9 mouse cellular contexts compared by ENCODE assay signal in genomic region chr7:143437894-143438581, GRCm38 (mm10). TPM values are rescaled to one million over a fixed set of nuclear protein-coding genes. Genes with fewer than 3 reads are reported as not detected.
A peak's percentile ranks its signal among the peaks of the same experiment; 100 is the strongest.
DNase-seq lines count a peak whose midpoint lies in the region; ATAC-seq and TF ChIP-seq lines count a peak whose summit lies in the region.
"Had no signal": no experiment of that assay in that cellular context is flagged by ENCODE, and none has a peak within 500 bp of the region (broad histone marks: within the 10 kb centered on the region; RNA-seq: fewer than 3 reads in every experiment).

No protein-coding gene starts in this region.

- TF ChIP-seq POLR2A in heart, adult 2 months (IDR thresholded peaks at IDR 0.05; ENCODE audit: insufficient read depth, low read depth, low read length), result no peak

- no peak for TF ChIP-seq EP300 in heart, adult 2 months (IDR thresholded peaks at IDR 0.05; ENCODE audit: insufficient read depth, low read depth, low read length)

- H3K27ac ChIP-seq in heart, adult 2 months, result peak overlapping the region; percentile 63
- H3K27ac ChIP-seq in brown adipose tissue, adult 24 weeks (replicated peaks; ENCODE audit: low read depth, low read length), result no peak overlapping the region
- peak overlapping the region; percentile 94 for H3K27ac ChIP-seq in hindbrain, embryonic 10.5 days
- H3K27ac ChIP-seq in liver, embryonic 13.5 days, result no peak overlapping the region

- H3K27me3 ChIP-seq in heart, adult 2 months (ENCODE audit: control insufficient read depth, insufficient read depth, low read length), result no peaks in the 10 kb centered on the region
- peaks cover 93% of the 10 kb centered on the region for H3K27me3 ChIP-seq in hindbrain, embryonic 10.5 days (ENCODE audit: insufficient read depth, poor library complexity, severe bottlenecking)
- H3K27me3 ChIP-seq in liver, embryonic 13.5 days, result peaks cover 75% of the 10 kb centered on the region

- no peaks in the 10 kb centered on the region for H3K79me2 ChIP-seq in heart, adult 2 months (replicated peaks; ENCODE audit: control insufficient read depth, insufficient read depth, low read length)

- peak; percentile 19 to 54 for DNase-seq in heart, adult 2 months
- DNase-seq in heart, adult 18-20 months, result no peak
- DNase-seq in hindbrain, embryonic 10.5 days (ENCODE audit: low spot score), result peak; percentile 88
- DNase-seq in liver, embryonic 13.5 days, result no peak
- peak; percentile 41 for DNase-seq in yolk sac, embryonic 10.5 days (ENCODE audit: low spot score)
- DNase-seq in cerebellum, adult 18-20 months, result no peak
- no peak for DNase-seq in right cerebral cortex, adult 18-20 months

- H3K4me2 ChIP-seq in liver, embryonic 13.5 days, result peak overlapping the region; percentile 62

- no peaks in the 10 kb centered on the region for H3K9me3 ChIP-seq in hindbrain, embryonic 10.5 days
- no peaks in the 10 kb centered on the region for H3K9me3 ChIP-seq in liver, embryonic 13.5 days (replicated peaks)

- no peak for TF ChIP-seq CTCF in heart, adult 2 months (IDR thresholded peaks at IDR 0.05)

- H3K4me3 ChIP-seq in heart, adult 2 months, result peak overlapping the region; percentile 53
- H3K4me3 ChIP-seq in brown adipose tissue, adult 24 weeks (ENCODE audit: insufficient read depth, low read depth, low read length), result peak overlapping the region; percentile 32
- H3K4me3 ChIP-seq in hindbrain, embryonic 10.5 days, result peak overlapping the region; percentile 57
- peak overlapping the region; percentile 40 for H3K4me3 ChIP-seq in liver, embryonic 13.5 days (replicated peaks)

- peaks cover 8% of the 10 kb centered on the region for H3K4me1 ChIP-seq in heart, adult 2 months (ENCODE audit: control insufficient read depth, insufficient read depth, low read length)
- H3K4me1 ChIP-seq in brown adipose tissue, adult 24 weeks (ENCODE audit: control insufficient read depth, insufficient read depth, insufficient read length, low read length), result peaks cover 6% of the 10 kb centered on the region
- peaks cover 64% of the 10 kb centered on the region for H3K4me1 ChIP-seq in hindbrain, embryonic 10.5 days (replicated peaks)
- H3K4me1 ChIP-seq in liver, embryonic 13.5 days (replicated peaks), result no peaks in the 10 kb centered on the region

- H3K36me3 ChIP-seq in heart, adult 2 months (ENCODE audit: control insufficient read depth, insufficient read depth, low read length), result no peaks in the 10 kb centered on the region
- no peaks in the 10 kb centered on the region for H3K36me3 ChIP-seq in hindbrain, embryonic 10.5 days
- H3K36me3 ChIP-seq in liver, embryonic 13.5 days, result no peaks in the 10 kb centered on the region

- peak overlapping the region; percentile 73 for H3K9ac ChIP-seq in heart, adult 2 months (ENCODE audit: low read depth, low read length)
- H3K9ac ChIP-seq in liver, embryonic 13.5 days, result peak overlapping the region; percentile 47

- WGBS in heart, adult 2 months, result 7% methylated on average over 63 of the region's 63 CpGs
- under 1% methylated on average over 63 of the region's 63 CpGs for WGBS in hindbrain, embryonic 10.5 days
- WGBS in liver, embryonic 13.5 days (ENCODE audit: insufficient replicate concordance), result 5% methylated on average over 63 of the region's 63 CpGs

- intact Hi-C loops in heart, adult 2 months (cut with DNase I), result no loop called here

- ATAC-seq in liver, embryonic 13.5 days (ENCODE audit: low read depth), result peak; percentile 23; the same call in 1 of the 2 replicates

RNA-seq across cellular contexts. Expression of gene Cdkn1c, which starts 22.8 kb away (rescaled TPM):
- total RNA-seq in heart, adult 2 months (2021), result 10 to 100 TPM; 33.9 to 42.4 TPM
- 12.3 and 15.7 TPM in 2 replicates for polyA plus RNA-seq in heart, adult 2 months (2012; rRNA removed)
- 10 to 100 TPM; 22.9 to 30.2 TPM for total RNA-seq in heart, adult 18-20 months (2021)
- polyA plus RNA-seq in brown adipose tissue, adult 24 weeks (2012; ENCODE audit: insufficient read depth, insufficient read length, missing spikeins), result 12.2 and 15.0 TPM in 2 replicates
- polyA plus RNA-seq in hindbrain, embryonic 10.5 days (2016; fragmentation: Nextera tagmentation; extraction: Ambion mirVana), result 438 and 682 TPM in 2 replicates
- polyA plus RNA-seq in liver, embryonic 13.5 days (2015; fragmentation: Nextera tagmentation; extraction: Ambion mirVana), result 178 and 199 TPM in 2 replicates
- total RNA-seq: CH12.LX had no signal

RNA-seq across cellular contexts. Expression of gene Slc22a18, which starts 35.5 kb away (rescaled TPM):
- under 1 TPM; 0.36 to 0.42 TPM for total RNA-seq in heart, adult 2 months (2021)
- 2.3 and 2.5 TPM in 2 replicates for polyA plus RNA-seq in heart, adult 2 months (2012; rRNA removed)
- total RNA-seq in heart, adult 18-20 months (2021), result under 1 TPM; 0.50 to 0.87 TPM
- polyA plus RNA-seq in brown adipose tissue, adult 24 weeks (2012; ENCODE audit: insufficient read depth, insufficient read length, missing spikeins), result not detected in 2 replicates
- polyA plus RNA-seq in hindbrain, embryonic 10.5 days (2016; fragmentation: Nextera tagmentation; extraction: Ambion mirVana), result 0.39 and 0.58 TPM in 2 replicates
- polyA plus RNA-seq in liver, embryonic 13.5 days (2015; fragmentation: Nextera tagmentation; extraction: Ambion mirVana), result 6.2 and 6.7 TPM in 2 replicates

Comparison
In these comparisons a context has a peak if more than half of its experiments do, and no peak if none do; other contexts are left out.
1. DNase-seq: peak in heart, adult 2 months (2 of 2), hindbrain, embryonic 10.5 days (single experiment) and yolk sac, embryonic 10.5 days (single experiment); none in heart, adult 18-20 months (0 of 2), liver, embryonic 13.5 days (single experiment), cerebellum, adult 18-20 months (0 of 2) and right cerebral cortex, adult 18-20 months (single experiment).
2. H3K27ac ChIP-seq: peak in heart, adult 2 months (single experiment) and hindbrain, embryonic 10.5 days (single experiment); none in brown adipose tissue, adult 24 weeks (single experiment) and liver, embryonic 13.5 days (single experiment).
3. RNA of gene Cdkn1c, which starts 22.8 kb away (polyA plus RNA-seq): 438 to 682 TPM in hindbrain, embryonic 10.5 days and 178 to 199 TPM in liver, embryonic 13.5 days; 12.3 to 15.7 TPM in heart, adult 2 months and 12.2 to 15.0 TPM in brown adipose tissue, adult 24 weeks; every median in the first group is over 10 times any median in the second.
4. Peak in every context shown above with its lines, with median percentiles within 50 percentile points of each other: H3K4me3 ChIP-seq.